Mouse (Mus musculus) limb, embryonic 11.5 days (tissue): ENCODE data around the gene Rras2. TPM values are rescaled to one million over a fixed set of nuclear protein-coding genes. Genes with fewer than 3 reads are reported as not detected.

Source experiments
- ATAC-seq: fragments of 200-750 bp; cut with Nextera tagmentation; 2 replicates; pipeline ENCODE4 v1.8.0; 2017; ENCODE audit warnings: low read depth; ENCODE audit not compliant: insufficient number of reproducible peaks, low FRiP score, low TSS enrichment
- DNase-seq: peaks from one replicate; pipeline ENCODE4 v3.0.0-alpha.2; 2015; ENCODE audit warnings: low spot score
- H3K27ac ChIP-seq: fragments of 300-500 bp; sonication (generic); replicated peaks from 2 replicates; pipeline ENCODE4 v1.5.1; 2014; ENCODE audit warnings: low read depth, mild to moderate bottlenecking, low read length
- H3K27me3 ChIP-seq: fragments of 300-500 bp; sonication (generic); 2 replicates; pipeline ENCODE4 v1.6.1; 2014; ENCODE audit warnings: mild to moderate bottlenecking, low read length, mixed read lengths; ENCODE audit not compliant: control insufficient read depth, insufficient read depth
- H3K36me3 ChIP-seq: fragments of 300-500 bp; sonication (generic); 2 replicates; pipeline ENCODE4 v1.6.1; 2014; ENCODE audit warnings: mild to moderate bottlenecking, low read length, moderate library complexity, mixed read lengths; ENCODE audit not compliant: control insufficient read depth, insufficient read depth
- H3K4me1 ChIP-seq: fragments of 300-500 bp; sonication (generic); 2 replicates; pipeline ENCODE4 v1.6.1; 2014; ENCODE audit warnings: low read length, mixed read lengths; ENCODE audit not compliant: control insufficient read depth, insufficient read depth
- H3K4me2 ChIP-seq: fragments of 300-500 bp; sonication (generic); 2 replicates; pipeline ENCODE4 v1.6.1; 2014; ENCODE audit warnings: low read depth, mild to moderate bottlenecking, moderate library complexity; ENCODE audit not compliant: severe bottlenecking
- H3K4me3 ChIP-seq: fragments of 300-500 bp; sonication (generic); 2 replicates; pipeline ENCODE4 v1.5.1; 2014; ENCODE audit warnings: low read depth, low read length
- H3K9ac ChIP-seq: fragments of 300-500 bp; sonication (generic); 2 replicates; pipeline ENCODE4 v1.6.1; 2014; ENCODE audit warnings: mild to moderate bottlenecking, low read length
- H3K9me3 ChIP-seq: fragments of 300-500 bp; sonication (generic); 2 replicates; pipeline ENCODE4 v1.6.1; 2016; ENCODE audit warnings: low read length; ENCODE audit not compliant: control insufficient read depth
- whole genome bisulfite sequencing: fragments of 180-500 bp; shearing (Covaris S2); extraction: QIAGEN DNeasy Blood & Tissue Kit; methylation state at CpG from one replicate; pipeline ENCODE4 v1.1.7; 2014; 5-methylcytosine and 5-hydroxymethylcytosine counted together
- polyA plus RNA-seq: library from polyadenylated mRNA; unstranded; fragments of >200 nt; fragmentation: Nextera tagmentation; extraction: Ambion mirVana; gene quantifications from 2 replicates; pipeline ENCODE4 v1.2.1, GENCODE M21; 2014

The Rras2 gene
- polyA plus RNA-seq, 1 experiment from 2014 or later: 27.0 TPM

GRCm38 (mm10) chr7:114103629-114104347 lies 13.8 kb downstream of the Rras2 start:
- H3K27me3 ChIP-seq: no peaks in the 10 kb centered on the region

GRCm38 (mm10) chr7:114103152-114103551 lies 14.4 kb downstream of the Rras2 start:
- H3K9ac ChIP-seq: no peak overlapping the region
- ATAC-seq: no peak
- H3K36me3 ChIP-seq: no peaks in the 10 kb centered on the region
- no peak overlapping the region for H3K27ac ChIP-seq
- no peaks in the 10 kb centered on the region for H3K27me3 ChIP-seq
- H3K9me3 ChIP-seq: no peaks in the 10 kb centered on the region
- no peak overlapping the region for H3K4me3 ChIP-seq
- no peak overlapping the region for H3K4me2 ChIP-seq
- WGBS: 93% methylated on average over 4 of the region's 4 CpGs
- no peak for DNase-seq
- no peaks in the 10 kb centered on the region for H3K4me1 ChIP-seq

More at GRCm38 (mm10) chr7:114103629-114104347, 13.8 kb downstream of the Rras2 start:
- Histone ChIP-seq H3K9ac (no peak overlapping the region), H3K4me2 (no peak overlapping the region), H3K4me1 (no peaks in the 10 kb centered on the region), H3K4me3 (no peak overlapping the region), H3K9me3 (no peaks in the 10 kb centered on the region), H3K36me3 (no peaks in the 10 kb centered on the region), H3K27ac (no peak overlapping the region)
- DNase-seq: no peak
- no peak for ATAC-seq
- 84% methylated on average over 24 of the region's 24 CpGs for WGBS

- no peaks in the 10 kb centered on the region for H3K4me1 ChIP-seq
- WGBS: 43% methylated on average over 4 of the region's 4 CpGs
- no peak overlapping the region for H3K4me3 ChIP-seq
- H3K9ac ChIP-seq: no peak overlapping the region
- H3K9me3 ChIP-seq: no peaks in the 10 kb centered on the region
- no peaks in the 10 kb centered on the region for H3K27me3 ChIP-seq
- H3K36me3 ChIP-seq: no peaks in the 10 kb centered on the region
- no peak for ATAC-seq
- H3K4me2 ChIP-seq: no peak overlapping the region
- H3K27ac ChIP-seq: no peak overlapping the region
- DNase-seq: no peak
These were observed 15.0 kb downstream of the Rras2 start for GRCm38 (mm10) chr7:114102609-114103008.

- H3K4me2 ChIP-seq: no peak overlapping the region
- H3K4me3 ChIP-seq: no peak overlapping the region
- no peak overlapping the region for H3K27ac ChIP-seq
- H3K9ac ChIP-seq: no peak overlapping the region
- no peaks in the 10 kb centered on the region for H3K27me3 ChIP-seq
- H3K36me3 ChIP-seq: no peaks in the 10 kb centered on the region
- 65% methylated on average over 3 of the region's 3 CpGs for WGBS
- no peak for ATAC-seq
- no peak for DNase-seq
- H3K9me3 ChIP-seq: no peaks in the 10 kb centered on the region
- H3K4me1 ChIP-seq: no peaks in the 10 kb centered on the region
These were observed 16.2 kb downstream of the Rras2 start for GRCm38 (mm10) chr7:114101412-114101811.

GRCm38 (mm10) chr7:114093548-114094174 lies 23.9 kb downstream of the Rras2 start:
- ATAC-seq (no peak), DNase-seq (no peak)
- 86% methylated on average over 8 of the region's 8 CpGs for WGBS
- H3K27ac ChIP-seq: no peak overlapping the region
- no peak overlapping the region for H3K4me3 ChIP-seq
- H3K9me3 ChIP-seq: no peaks in the 10 kb centered on the region
- no peaks in the 10 kb centered on the region for H3K36me3 ChIP-seq
- H3K4me1 ChIP-seq: peaks cover 3% of the 10 kb centered on the region; the same call in 1 of the 2 replicates
- H3K9ac ChIP-seq: no peak overlapping the region
- H3K27me3 ChIP-seq: no peaks in the 10 kb centered on the region
- H3K4me2 ChIP-seq: no peak overlapping the region

GRCm38 (mm10) chr7:114090892-114091545 lies 26.6 kb downstream of the Rras2 start:
- WGBS: 62% methylated on average over 10 of the region's 10 CpGs
- Histone ChIP-seq H3K36me3 (no peaks in the 10 kb centered on the region), H3K4me3 (no peak overlapping the region), H3K27ac (no peak overlapping the region), H3K27me3 (no peaks in the 10 kb centered on the region), H3K9me3 (no peaks in the 10 kb centered on the region), H3K4me2 (no peak overlapping the region), H3K9ac (no peak overlapping the region), H3K4me1 (peaks cover 3% of the 10 kb centered on the region)
- no peak for DNase-seq
- no peak for ATAC-seq

GRCm38 (mm10) chr7:114090231-114090630 lies 27.4 kb downstream of the Rras2 start:
- peaks cover 3% of the 10 kb centered on the region for H3K4me1 ChIP-seq
- H3K27me3 ChIP-seq: no peaks in the 10 kb centered on the region
- H3K4me2 ChIP-seq: no peak overlapping the region
- no peaks in the 10 kb centered on the region for H3K36me3 ChIP-seq
- no peak overlapping the region for H3K27ac ChIP-seq
- ATAC-seq (no peak), DNase-seq (no peak)
- WGBS: 82% methylated on average over 3 of the region's 3 CpGs
- H3K9me3 ChIP-seq: no peaks in the 10 kb centered on the region
- no peak overlapping the region for H3K4me3 ChIP-seq
- H3K9ac ChIP-seq: no peak overlapping the region

GRCm38 (mm10) chr7:114088918-114089317 lies 28.7 kb downstream of the Rras2 start:
- H3K4me1 ChIP-seq: peaks cover 3% of the 10 kb centered on the region

More at GRCm38 (mm10) chr7:114088918-114089317, 28.7 kb downstream of the Rras2 start:
- Histone ChIP-seq H3K9me3 (no peaks in the 10 kb centered on the region), H3K27me3 (no peaks in the 10 kb centered on the region), H3K4me3 (no peak overlapping the region), H3K9ac (no peak overlapping the region), H3K4me2 (no peak overlapping the region), H3K27ac (no peak overlapping the region), H3K36me3 (no peaks in the 10 kb centered on the region)
- ATAC-seq (no peak), DNase-seq (no peak)
- WGBS: 58% methylated on average over 5 of the region's 5 CpGs
